Mouse (Mus musculus): Measurements from ENCODE around the gene Myocd.

The Myocd gene

GRCm38 (mm10) chr11:65269851-65270473 lies at the start of gene Myocd:
Gene Myocd, minus strand, starts transcription at chr11:65269989.
- no peak for DNase-seq (ENCODE audit: low spot score in 2 of 2)

- DNase-seq (ENCODE audit: low spot score in 2 of 2) = no peak
Observed at GRCm38 (mm10) chr11:65303824-65304223, 34.0 kb upstream of the Myocd start.

GRCm38 (mm10) chr11:65294128-65294833 lies 24.5 kb upstream of the Myocd start:
- DNase-seq (ENCODE audit: low spot score in 2 of 2) = no peak

GRCm38 (mm10) chr11:65292994-65293393 lies 23.2 kb upstream of the Myocd start:
- DNase-seq (ENCODE audit: low spot score in 2 of 2) = no peak

GRCm38 (mm10) chr11:65287706-65288105 lies 17.9 kb upstream of the Myocd start:
- DNase-seq (ENCODE audit: low spot score in 2 of 2) = no peak

- no peak for DNase-seq (ENCODE audit: low spot score in 2 of 2)
Observed at GRCm38 (mm10) chr11:65286211-65286610, 16.4 kb upstream of the Myocd start.

GRCm38 (mm10) chr11:65275441-65275840 lies 5.7 kb upstream of the Myocd start:
- no peak for DNase-seq (ENCODE audit: low spot score in 2 of 2)

- no peak for DNase-seq (ENCODE audit: low spot score in 2 of 2)
Observed at GRCm38 (mm10) chr11:65271000-65271399, 1.2 kb upstream of the Myocd start.

- no peak for DNase-seq (ENCODE audit: low spot score in 2 of 2)
Observed at GRCm38 (mm10) chr11:65268310-65268709, 1.5 kb downstream of the Myocd start.

GRCm38 (mm10) chr11:65263466-65263865 lies 6.3 kb downstream of the Myocd start:
- no peak for DNase-seq (ENCODE audit: low spot score in 2 of 2)

- no peak for DNase-seq (ENCODE audit: low spot score in 2 of 2)
Observed at GRCm38 (mm10) chr11:65258997-65259396, 10.8 kb downstream of the Myocd start.

GRCm38 (mm10) chr11:65256143-65256542 lies 13.6 kb downstream of the Myocd start:
- DNase-seq (ENCODE audit: low spot score in 2 of 2) = no peak

- DNase-seq (ENCODE audit: low spot score in 2 of 2) = no peak
Observed at GRCm38 (mm10) chr11:65255564-65255963, 14.2 kb downstream of the Myocd start.

GRCm38 (mm10) chr11:65250366-65250765 lies 19.4 kb downstream of the Myocd start:
- no peak for DNase-seq (ENCODE audit: low spot score in 2 of 2)

GRCm38 (mm10) chr11:65246301-65247054 lies 23.3 kb downstream of the Myocd start:
- no peak for DNase-seq (ENCODE audit: low spot score in 2 of 2)

- DNase-seq (ENCODE audit: low spot score in 2 of 2) = no peak
Observed at GRCm38 (mm10) chr11:65243593-65243992, 26.2 kb downstream of the Myocd start.

GRCm38 (mm10) chr11:65240521-65240920 lies 29.3 kb downstream of the Myocd start:
- DNase-seq (ENCODE audit: low spot score in 2 of 2) = no peak

GRCm38 (mm10) chr11:65237896-65238295 lies 31.9 kb downstream of the Myocd start:
- DNase-seq (ENCODE audit: low spot score in 2 of 2) = no peak

GRCm38 (mm10) chr11:65236907-65237306 lies 32.9 kb downstream of the Myocd start:
- no peak for DNase-seq (ENCODE audit: low spot score in 2 of 2)

GRCm38 (mm10) chr11:65235374-65235773 lies 34.4 kb downstream of the Myocd start:
- no peak for DNase-seq (ENCODE audit: low spot score in 2 of 2)

GRCm38 (mm10) chr11:65231771-65232170 lies 38.0 kb downstream of the Myocd start:
- no peak for DNase-seq (ENCODE audit: low spot score in 2 of 2)

- DNase-seq (ENCODE audit: low spot score in 2 of 2) = no peak
Observed at GRCm38 (mm10) chr11:65226766-65227165, 43.0 kb downstream of the Myocd start.

Measured in frontal cortex, postnatal 14 days (tissue).